Mouse (Mus musculus) spleen, postnatal 10 days (tissue): ENCODE measurements around the gene C1qtnf5.
A peak's percentile ranks its signal among the peaks of the same experiment; 100 is the strongest.

Source experiments
- DNase-seq, 2 experiments: peaks; one replicate each; pipeline ENCODE4 v3.0.0; 2021 to 2022; ENCODE audit warnings: low spot score in 2 of 2

The C1qtnf5 gene

GRCm38 (mm10) chr9:44107110-44107509, at the start of gene C1qtnf5:
Gene C1qtnf5 (plus strand): TSS chr9:44107245.
- DNase-seq, result no peak

- no peak for DNase-seq
These were observed 48.4 kb upstream of the C1qtnf5 start for GRCm38 (mm10) chr9:44058606-44059005.

- DNase-seq, result no peak
These were observed 41.9 kb upstream of the C1qtnf5 start for GRCm38 (mm10) chr9:44065177-44065576.

GRCm38 (mm10) chr9:44066785-44067225, 40.2 kb upstream of the C1qtnf5 start, which contains the start of gene Usp2:
Gene Usp2 (plus strand): TSS chr9:44067021.
- DNase-seq, result peak; percentile 94 to 95

- DNase-seq, result no peak
These were observed 39.6 kb upstream of the C1qtnf5 start for GRCm38 (mm10) chr9:44067241-44067959.

GRCm38 (mm10) chr9:44067960-44068330, 39.1 kb upstream of the C1qtnf5 start:
- no peak for DNase-seq

GRCm38 (mm10) chr9:44069252-44069651, 37.8 kb upstream of the C1qtnf5 start:
- DNase-seq, result no peak

- DNase-seq, result no peak
These were observed 36.8 kb upstream of the C1qtnf5 start for GRCm38 (mm10) chr9:44070113-44070843.

GRCm38 (mm10) chr9:44070844-44071231, 36.2 kb upstream of the C1qtnf5 start:
- no peak for DNase-seq

- no peak for DNase-seq
These were observed 35.0 kb upstream of the C1qtnf5 start for GRCm38 (mm10) chr9:44071914-44072598.

- no peak for DNase-seq
These were observed 34.5 kb upstream of the C1qtnf5 start for GRCm38 (mm10) chr9:44072599-44072915.

- DNase-seq, result no peak
These were observed 33.9 kb upstream of the C1qtnf5 start for GRCm38 (mm10) chr9:44073115-44073514.

- peak in 1 of 2 experiments; percentile 66 for DNase-seq
These were observed 32.4 kb upstream of the C1qtnf5 start for GRCm38 (mm10) chr9:44074395-44075275.

- no peak for DNase-seq
These were observed 31.6 kb upstream of the C1qtnf5 start for GRCm38 (mm10) chr9:44075276-44075995.

- DNase-seq, result no peak
These were observed 30.9 kb upstream of the C1qtnf5 start for GRCm38 (mm10) chr9:44075996-44076763.

- DNase-seq, result peak in 1 of 2 experiments; percentile 63
These were observed 30.3 kb upstream of the C1qtnf5 start for GRCm38 (mm10) chr9:44076764-44077120.

- DNase-seq, result no peak
These were observed 29.7 kb upstream of the C1qtnf5 start for GRCm38 (mm10) chr9:44077266-44077910.

GRCm38 (mm10) chr9:44078136-44078797, 28.8 kb upstream of the C1qtnf5 start:
- DNase-seq, result no peak
